Mouse (Mus musculus) MEL (cell line): Measurements from ENCODE around the gene Copz2. TPM values are rescaled to one million over a fixed set of nuclear protein-coding genes. Genes with fewer than 3 reads are reported as not detected.

Source experiments
- DNase-seq: peaks from one replicate; pipeline ENCODE4 v3.0.0; 2011; ENCODE audit warnings: low read depth, low spot score
- H3K27ac ChIP-seq: 2 replicates; pipeline ENCODE4 v1.5.1; 2012; ENCODE audit warnings: low read depth, mild to moderate bottlenecking, control low read depth, low read length, moderate library complexity; ENCODE audit not compliant: control insufficient read depth
- H3K27me3 ChIP-seq, 2 experiments: fragments of 150-350 bp in 1 of 2; sonication (generic) in 1 of 2; 2 replicates each; pipeline ENCODE4 v1.6.1; 2012; ENCODE audit warnings: low read length in 2 of 2, mild to moderate bottlenecking in 2 of 2, improper control_type of control experiment in 1 of 2, moderate library complexity in 1 of 2; ENCODE audit not compliant: insufficient read depth in 2 of 2, control insufficient read depth in 1 of 2
- H3K36me3 ChIP-seq, 2 experiments: 2 replicates each; pipeline ENCODE4 v1.6.1; 2012 to 2014; ENCODE audit warnings: low read length in 2 of 2, improper control_type of control experiment in 1 of 2, inconsistent platforms in 1 of 2, mild to moderate bottlenecking in 1 of 2; ENCODE audit not compliant: insufficient read depth in 2 of 2, control insufficient read depth in 1 of 2
- H3K4me1 ChIP-seq, 2 experiments: fragments of 150-350 bp in 1 of 2; sonication (generic) in 1 of 2; 2 replicates each; pipeline ENCODE4 v1.6.1; 2012; ENCODE audit warnings: low read length in 2 of 2, improper control_type of control experiment in 1 of 2, mild to moderate bottlenecking in 1 of 2; ENCODE audit not compliant: insufficient read depth in 2 of 2, control insufficient read depth in 1 of 2
- H3K4me3 ChIP-seq, 2 experiments: fragments of 150-350 bp in 1 of 2; sonication (generic) in 1 of 2; 2 replicates each; pipeline ENCODE4 v1.5.1; 2012; ENCODE audit warnings: low read depth in 2 of 2, low read length in 2 of 2, mild to moderate bottlenecking in 2 of 2, moderate library complexity in 2 of 2, control low read depth in 1 of 2, improper control_type of control experiment in 1 of 2; ENCODE audit not compliant: control insufficient read depth in 1 of 2, insufficient read depth in 1 of 2
- H3K79me2 ChIP-seq: 2 replicates; pipeline ENCODE4 v1.6.1; 2012; ENCODE audit warnings: mild to moderate bottlenecking, low read length, moderate library complexity; ENCODE audit not compliant: control insufficient read depth, poor library complexity, insufficient read depth
- H3K9ac ChIP-seq: 2 replicates; pipeline ENCODE4 v1.6.1; 2012; ENCODE audit warnings: low read depth, mild to moderate bottlenecking, control low read depth, low read length, moderate library complexity; ENCODE audit not compliant: control insufficient read depth, poor library complexity, severe bottlenecking
- H3K9me3 ChIP-seq: fragments of 150-350 bp; sonication (generic); replicated peaks from 2 replicates; pipeline ENCODE4 v1.6.1; 2012; ENCODE audit warnings: mild to moderate bottlenecking, low read length, improper control_type of control experiment, moderate library complexity; ENCODE audit not compliant: insufficient read depth
- CHD2 ChIP-seq: IDR thresholded peaks from 2 replicates; pipeline ENCODE4 v1.6.1; 2011; ENCODE audit warnings: low read length, improper control_type of control experiment
- E2F4 ChIP-seq: IDR thresholded peaks from 2 replicates; pipeline ENCODE4 v1.6.1; 2011; ENCODE audit warnings: low read depth, low read length, improper control_type of control experiment, borderline replicate concordance
- EP300 ChIP-seq, 2 experiments: IDR thresholded peaks; 2 replicates each; pipeline ENCODE4 v1.6.1; 2011; ENCODE audit warnings: improper control_type of control experiment in 2 of 2, low read length in 2 of 2, low read depth in 1 of 2, mild to moderate bottlenecking in 1 of 2
- ETS1 ChIP-seq: IDR thresholded peaks from 2 replicates; pipeline ENCODE4 v1.6.1; 2012; ENCODE audit warnings: low read depth, mild to moderate bottlenecking, inconsistent platforms, low read length, improper control_type of control experiment, moderate library complexity
- GABPA ChIP-seq: IDR thresholded peaks from 2 replicates; pipeline ENCODE4 v1.6.1; 2012; ENCODE audit warnings: low read depth, mild to moderate bottlenecking, inconsistent platforms, low read length, improper control_type of control experiment, moderate library complexity
- GATA1 ChIP-seq: IDR thresholded peaks from 2 replicates; pipeline ENCODE4 v1.6.1; 2011; ENCODE audit warnings: low read depth, low read length, improper control_type of control experiment
- JUND ChIP-seq: IDR thresholded peaks from 2 replicates; pipeline ENCODE4 v1.6.1; 2011; ENCODE audit warnings: low read depth, mild to moderate bottlenecking, improper control_type of control experiment, low read length
- KAT2A ChIP-seq: conservative IDR thresholded peaks from 2 replicates; pipeline ENCODE4 v1.6.1; 2012; ENCODE audit warnings: low read depth, low read length, improper control_type of control experiment, inconsistent platforms
- MAZ ChIP-seq: IDR thresholded peaks from 2 replicates; pipeline ENCODE4 v1.6.1; 2012; ENCODE audit warnings: low read depth, mild to moderate bottlenecking, inconsistent platforms, low read length, improper control_type of control experiment
- MXI1 ChIP-seq: IDR thresholded peaks from 2 replicates; pipeline ENCODE4 v1.6.1; 2011; ENCODE audit warnings: mild to moderate bottlenecking, low read depth, low read length, improper control_type of control experiment
- MYB ChIP-seq: IDR thresholded peaks from 2 replicates; pipeline ENCODE4 v1.6.1; 2011; ENCODE audit warnings: mild to moderate bottlenecking, low read depth, low read length, improper control_type of control experiment
- MYC ChIP-seq: IDR thresholded peaks from 2 replicates; pipeline ENCODE4 v1.6.1; 2011; ENCODE audit warnings: low read depth, mild to moderate bottlenecking, low read length, improper control_type of control experiment, moderate library complexity
- NELFE ChIP-seq: IDR thresholded peaks from 2 replicates; pipeline ENCODE4 v1.6.1; 2011; ENCODE audit warnings: low read depth, low read length, improper control_type of control experiment
- POLR2A ChIP-seq, 2 experiments: IDR thresholded peaks; 2 replicates each; pipeline ENCODE4 v1.6.1; 2011 to 2012; ENCODE audit warnings: low read length in 2 of 2, mild to moderate bottlenecking in 2 of 2, control low read depth in 1 of 2, improper control_type of control experiment in 1 of 2, low read depth in 1 of 2, moderate library complexity in 1 of 2; ENCODE audit not compliant: control insufficient read depth in 1 of 2, insufficient read depth in 1 of 2, poor library complexity in 1 of 2
- POLR2AphosphoS2 ChIP-seq: IDR thresholded peaks from 2 replicates; pipeline ENCODE4 v1.6.1; 2011; ENCODE audit warnings: low read length, improper control_type of control experiment
- POLR2AphosphoS5 ChIP-seq: IDR thresholded peaks from 2 replicates; pipeline ENCODE4 v1.6.1; 2012; ENCODE audit warnings: low read depth, borderline replicate concordance, mild to moderate bottlenecking, inconsistent platforms, low read length, moderate library complexity, mixed read lengths
- RAD21 ChIP-seq: IDR thresholded peaks from 2 replicates; pipeline ENCODE4 v1.6.1; 2011; ENCODE audit warnings: mild to moderate bottlenecking, low read depth, low read length, improper control_type of control experiment
- SIN3A ChIP-seq: IDR thresholded peaks from 2 replicates; pipeline ENCODE4 v1.6.1; 2012; ENCODE audit warnings: low read length, improper control_type of control experiment, inconsistent platforms
- SMC3 ChIP-seq: IDR thresholded peaks from 2 replicates; pipeline ENCODE4 v1.6.1; 2011; ENCODE audit warnings: low read depth, low read length, improper control_type of control experiment
- TBP ChIP-seq: IDR thresholded peaks from 2 replicates; pipeline ENCODE4 v1.8.0; 2011; ENCODE audit warnings: low read depth, low read length, improper control_type of control experiment
- UBTF ChIP-seq: IDR thresholded peaks from 2 replicates; pipeline ENCODE4 v1.6.1; 2012; ENCODE audit warnings: low read depth, mild to moderate bottlenecking, inconsistent platforms, low read length, improper control_type of control experiment, moderate library complexity, borderline replicate concordance; ENCODE audit not compliant: insufficient read depth
- USF1 ChIP-seq: IDR thresholded peaks from 2 replicates; pipeline ENCODE4 v1.6.1; 2014; ENCODE audit warnings: low read depth, mild to moderate bottlenecking, inconsistent platforms, low read length, improper control_type of control experiment, moderate library complexity
- ZC3H11A ChIP-seq: IDR thresholded peaks from 2 replicates; pipeline ENCODE4 v1.6.1; 2012; ENCODE audit warnings: low read depth, mild to moderate bottlenecking, inconsistent platforms, low read length, improper control_type of control experiment
- ZKSCAN1 ChIP-seq: IDR thresholded peaks from 2 replicates; pipeline ENCODE4 v1.6.1; 2012; ENCODE audit warnings: low read depth, mild to moderate bottlenecking, inconsistent platforms, low read length, improper control_type of control experiment, moderate library complexity
- ZNF384 ChIP-seq: IDR thresholded peaks from 2 replicates; pipeline ENCODE4 v1.6.1; 2012; ENCODE audit warnings: low read depth, mild to moderate bottlenecking, inconsistent platforms, low read length, improper control_type of control experiment
- polyA plus RNA-seq, 2 experiments: library from polyadenylated mRNA; stranded (reverse) in 1 of 2; unstranded in 1 of 2; fragments of >175 nt in 1 of 2; fragments of >200 nt in 1 of 2; gene quantifications; 2 replicates each; pipeline versions ENCODE4 v1.2.1 to v1.2.4; 2012; ENCODE audit warnings: low replicate concordance in 2 of 2, low read depth in 1 of 2; ENCODE audit not compliant: insufficient read length in 2 of 2, insufficient read depth in 1 of 2, missing spikeins in 1 of 2
- total RNA-seq: library from RNA; depleted of rRNA; stranded (reverse); fragments of 300-350 nt; gene quantifications from 2 replicates; pipeline ENCODE4 v1.2.3, GENCODE M21; 2012

The Copz2 gene
- total and polyA plus RNA-seq, 3 experiments, result 2.1 to 6.3 TPM; not detected in 1

DNA sequence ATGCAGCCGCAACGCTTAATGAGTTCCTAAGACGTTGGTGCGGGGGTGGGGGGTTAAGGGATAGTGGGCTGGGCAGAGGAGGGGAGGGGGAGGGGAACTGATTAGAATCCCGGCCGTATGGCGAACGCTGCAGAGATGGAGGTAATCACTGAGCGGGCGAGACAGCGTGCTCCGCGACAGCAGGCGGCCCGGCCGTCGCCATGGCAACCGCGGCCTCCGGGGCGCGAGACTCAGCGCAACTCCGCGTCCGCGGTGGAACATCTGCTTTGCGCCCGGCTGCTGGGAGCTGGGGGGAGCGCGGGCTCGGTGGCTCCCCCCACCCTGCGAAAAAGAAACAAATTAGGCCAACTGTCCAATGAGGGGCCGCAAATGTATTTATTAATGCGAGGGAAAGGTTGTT lies 26.1 kb downstream of the Copz2 start:
- TF ChIP-seq ZNF384 (no peak), MXI1 (peak; percentile 30; the same call in 1 of the 2 replicates), E2F4 (no peak)
- Histone ChIP-seq H3K4me1 (peaks cover 0 to 7% of the 10 kb centered on the region in 2 experiments; a peak in 2 of 4 replicates), H3K27ac (no peak overlapping the region), H3K27me3 (peaks cover 47 to 57% of the 10 kb centered on the region in 2 experiments), H3K36me3 (no peaks in the 10 kb centered on the region; a peak in 1 of 4 replicates), H3K79me2 (no peaks in the 10 kb centered on the region), H3K9me3 (no peaks in the 10 kb centered on the region), H3K9ac (no peak overlapping the region), H3K4me3 (no peak overlapping the region)
- peak; percentile 65 for DNase-seq

GRCm38 (mm10) chr11:96876300-96877040 lies 26.8 kb downstream of the Copz2 start:
- no peaks in the 10 kb centered on the region for H3K9me3 ChIP-seq
- H3K79me2 ChIP-seq, result no peaks in the 10 kb centered on the region
- peaks cover 49 to 55% of the 10 kb centered on the region in 2 experiments for H3K27me3 ChIP-seq
- H3K9ac ChIP-seq, result no peak overlapping the region
- no peak for DNase-seq
- H3K27ac ChIP-seq, result no peak overlapping the region
- H3K36me3 ChIP-seq, result no peaks in the 10 kb centered on the region; a peak in 1 of 4 replicates
- H3K4me1 ChIP-seq, result peaks cover 0 to 7% of the 10 kb centered on the region in 2 experiments; a peak in 2 of 4 replicates
- H3K4me3 ChIP-seq, result no peak overlapping the region
- TF ChIP-seq JUND, result no peak
- no peak for TF ChIP-seq POLR2A (IDR thresholded peaks at IDR 0.05; ENCODE audit: control insufficient read depth in 1 of 2, insufficient read depth in 1 of 2, low read depth in 1 of 2, low read length in 2 of 2, poor library complexity in 1 of 2)
- TF ChIP-seq UBTF, result no peak
- TF ChIP-seq ZKSCAN1, result no peak
- no peak for TF ChIP-seq ZNF384
- TF ChIP-seq MYB, result no peak
- TF ChIP-seq GABPA, result no peak
- no peak for TF ChIP-seq RAD21
- no peak for TF ChIP-seq E2F4
- no peak for TF ChIP-seq NELFE

DNA sequence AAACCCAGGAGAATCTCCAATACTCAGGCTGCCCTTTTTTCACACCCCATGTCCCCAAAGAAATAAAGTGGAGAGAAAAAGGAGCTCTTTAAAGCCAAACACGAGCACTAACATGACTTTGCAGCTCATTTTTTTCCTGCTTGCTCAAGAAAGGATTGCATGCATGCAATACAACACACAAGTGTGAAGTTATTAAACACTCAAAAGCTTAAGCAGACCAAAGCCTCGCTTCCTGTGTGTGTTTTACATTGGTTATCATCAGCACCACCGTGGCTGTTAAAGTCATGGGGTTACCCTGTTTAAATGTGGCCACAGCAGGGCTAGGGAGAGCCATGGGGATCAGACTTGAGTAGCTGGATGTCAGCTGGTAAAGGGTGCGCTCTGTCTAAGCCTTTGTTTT lies 27.4 kb downstream of the Copz2 start:
- Histone ChIP-seq H3K27me3 (peaks cover 48 to 58% of the 10 kb centered on the region in 2 experiments), H3K27ac (no peak overlapping the region), H3K9ac (no peak overlapping the region), H3K79me2 (no peaks in the 10 kb centered on the region), H3K36me3 (no peaks in the 10 kb centered on the region; a peak in 1 of 4 replicates), H3K9me3 (no peaks in the 10 kb centered on the region), H3K4me3 (no peak overlapping the region), H3K4me1 (peaks cover 0 to 7% of the 10 kb centered on the region in 2 experiments; a peak in 2 of 4 replicates)
- no peak for DNase-seq
- TF ChIP-seq UBTF, result no peak
- no peak for TF ChIP-seq ETS1
- no peak for TF ChIP-seq MYC
- TF ChIP-seq SIN3A, result no peak
- TF ChIP-seq KAT2A, result no peak
- TF ChIP-seq POLR2AphosphoS5, result no peak
- no peak for TF ChIP-seq POLR2AphosphoS2
- no peak for TF ChIP-seq USF1
- TF ChIP-seq SMC3, result no peak
- no peak for TF ChIP-seq MAZ
- no peak for TF ChIP-seq TBP
- no peak for TF ChIP-seq NELFE
- TF ChIP-seq EP300 (IDR thresholded peaks at IDR 0.05; ENCODE audit: low read depth in 1 of 2, low read length in 2 of 2), result no peak
- TF ChIP-seq ZC3H11A, result no peak
- no peak for TF ChIP-seq GATA1
- TF ChIP-seq E2F4, result no peak
- no peak for TF ChIP-seq CHD2
